Mouse (Mus musculus) left cerebral cortex, postnatal 14 days (tissue): ENCODE results near the gene Clpx. TPM values are rescaled to one million over a fixed set of nuclear protein-coding genes. Genes with fewer than 3 reads are reported as not detected.
"Not testable (repeated sequence)": the region's sequence is repeated elsewhere in the genome, so short reads cannot be mapped to it uniquely, and the experiment has no call there.

Experiments
- DNase-seq, 2 experiments: peaks; one replicate each; pipeline ENCODE4 v3.0.0; 2021 to 2022; ENCODE audit warnings: low spot score in 2 of 2, mixed read lengths in 1 of 2
- intact Hi-C: fragments of 180-260 bp; cut with DNase I; formaldehyde crosslinking; loops from one replicate; pipeline ENCODE4 v1.15.1; 2025
- total RNA-seq, 2 experiments: library from RNA; stranded (reverse); gene quantifications; 2 replicates each; pipeline ENCODE4 v1.2.3; 2021

Gene Clpx
- total RNA-seq, 2 experiments from 2014 or later = 27.3 to 28.3 TPM

- intact Hi-C loops = loop anchor here (2.0 to 5.0 kb wide), 3 partner anchors 56 to 141 kb away; partner anchors contain the start of gene Igdcc3
- DNase-seq = peak; percentile 60 to 62
These were observed 10.8 kb upstream of the Clpx start for GRCm38 (mm10) chr9:65283301-65283700.

DNA sequence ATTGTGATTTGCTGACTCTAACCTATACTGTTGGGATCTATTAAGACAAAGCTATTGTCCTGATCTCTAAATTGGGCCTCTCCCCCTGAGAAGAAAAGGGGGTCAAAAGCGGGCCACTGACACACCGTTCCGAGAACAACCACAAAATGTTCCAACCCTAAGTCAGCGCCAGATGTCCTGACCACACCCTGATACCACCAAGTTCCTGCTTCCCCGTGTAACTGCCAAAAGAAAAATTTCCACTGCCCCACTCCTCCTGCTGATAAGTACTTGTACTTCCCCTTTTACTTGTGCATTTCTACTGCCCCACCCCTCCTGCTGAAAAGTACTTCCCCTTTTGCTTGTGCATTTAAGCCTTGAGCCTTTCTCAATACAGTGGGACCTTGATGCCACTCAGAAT lies 5.8 kb upstream of the Clpx start:
- DNase-seq, intact Hi-C loops: not testable (repeated sequence)

GRCm38 (mm10) chr9:65289988-65290387 lies 4.1 kb upstream of the Clpx start:
- intact Hi-C loops = no loop called here
- DNase-seq = no peak

GRCm38 (mm10) chr9:65292421-65292820 lies 1.6 kb upstream of the Clpx start:
- intact Hi-C loops = no loop called here
- DNase-seq = no peak

- intact Hi-C loops = no loop called here
- no peak for DNase-seq
These were observed 941 bp upstream of the Clpx start for GRCm38 (mm10) chr9:65293119-65293518.

- intact Hi-C loops = no loop called here
- DNase-seq = no peak
These were observed 484 bp upstream of the Clpx start for GRCm38 (mm10) chr9:65293580-65293972.

GRCm38 (mm10) chr9:65294716-65295378 lies 787 bp downstream of the Clpx start:
- DNase-seq = no peak
- intact Hi-C loops = no loop called here

GRCm38 (mm10) chr9:65297056-65297455 lies 3.0 kb downstream of the Clpx start:
- no peak for DNase-seq
- intact Hi-C loops = no loop called here

GRCm38 (mm10) chr9:65298761-65299160 lies 4.7 kb downstream of the Clpx start:
- no peak for DNase-seq
- intact Hi-C loops = no loop called here

- DNase-seq = no peak
- intact Hi-C loops = loop anchor here (10.0 kb wide), 1 partner anchor 245 kb away; no protein-coding TSS in a partner anchor
These were observed 5.6 kb downstream of the Clpx start for GRCm38 (mm10) chr9:65299650-65300049.

- no peak for DNase-seq
- intact Hi-C loops = loop anchor here (10.0 kb wide), 1 partner anchor 248 kb away; no protein-coding TSS in a partner anchor
These were observed 8.4 kb downstream of the Clpx start for GRCm38 (mm10) chr9:65302327-65302983.

DNA sequence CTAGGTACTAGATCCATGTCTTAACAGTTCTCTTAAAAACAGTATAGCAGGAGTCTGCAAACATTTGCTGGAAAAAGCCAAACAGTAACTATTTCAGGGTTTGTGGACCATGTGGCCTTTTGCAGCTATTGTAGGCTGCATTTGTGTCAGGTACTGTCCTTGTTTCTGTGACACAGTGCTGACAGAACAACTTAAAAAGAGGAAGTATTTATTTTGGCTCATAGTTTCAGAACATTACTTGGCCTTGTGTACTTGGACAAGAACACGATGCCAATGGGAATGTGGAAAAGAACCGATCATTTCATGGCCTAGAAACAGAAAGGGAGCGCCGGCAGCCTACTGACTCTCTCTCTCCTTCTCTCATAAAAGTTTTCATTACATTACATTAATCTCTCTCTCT lies 9.5 kb downstream of the Clpx start:
- intact Hi-C loops = loop anchor here (10.0 kb wide), 1 partner anchor 249 kb away; no protein-coding TSS in a partner anchor

GRCm38 (mm10) chr9:65304300-65304699 lies 10.2 kb downstream of the Clpx start:
- DNase-seq = no peak
- intact Hi-C loops = loop anchor here (10.0 kb wide), 1 partner anchor 249 kb away; no protein-coding TSS in a partner anchor

More for the DNA sequence above, 9.5 kb downstream of the Clpx start:
- DNase-seq = no peak

DNA sequence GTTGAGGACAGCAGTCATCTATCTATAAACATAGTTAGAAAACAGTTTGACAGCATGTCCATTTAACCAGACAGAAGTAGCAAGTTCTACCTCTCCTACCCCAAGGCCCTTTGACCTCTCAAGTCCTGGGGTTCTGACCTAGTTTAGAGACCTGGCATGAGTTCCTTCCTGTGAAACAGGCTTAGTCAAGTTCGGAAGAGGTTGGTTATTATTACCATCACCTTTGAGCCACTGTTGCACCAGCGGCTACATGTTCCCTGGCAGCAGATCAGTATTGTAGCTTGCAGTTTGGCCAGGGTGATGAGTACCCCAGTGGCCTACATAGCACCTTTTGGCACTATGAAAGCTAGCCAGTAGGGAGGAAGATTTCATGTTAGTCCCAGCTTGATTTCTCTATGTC lies 12.6 kb downstream of the Clpx start:
- DNase-seq = no peak
- intact Hi-C loops = loop anchor here (10.0 kb wide), 1 partner anchor 252 kb away; no protein-coding TSS in a partner anchor

DNA sequence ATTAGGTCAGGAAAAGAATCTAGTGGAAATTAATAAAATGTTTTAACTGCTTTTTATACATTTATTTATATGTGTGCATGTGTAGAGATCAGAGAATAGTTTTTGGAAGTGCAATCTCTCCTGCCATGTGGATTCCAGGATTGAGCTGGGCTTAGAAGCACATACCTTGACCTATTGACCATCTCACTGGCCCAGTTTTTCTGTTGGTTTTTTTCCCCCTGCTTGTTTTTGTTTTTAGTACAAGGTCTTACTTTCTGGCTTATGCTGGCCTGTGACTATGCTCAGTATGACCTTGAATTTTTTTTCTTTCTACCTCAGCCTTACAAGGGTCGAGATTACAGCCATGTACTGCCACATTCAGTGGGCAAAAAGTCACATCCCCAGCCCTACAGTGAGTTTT lies 14.0 kb downstream of the Clpx start:
- intact Hi-C loops = loop anchor here (10.0 kb wide), 1 partner anchor 253 kb away; no protein-coding TSS in a partner anchor
- DNase-seq = no peak

- intact Hi-C loops = loop anchor here (10.0 kb wide), 2 partner anchors 122 to 238 kb away; partner anchors contain the start of gene Mtfmt
- DNase-seq = no peak
These were observed 18.8 kb downstream of the Clpx start for GRCm38 (mm10) chr9:65312669-65313357.

DNA sequence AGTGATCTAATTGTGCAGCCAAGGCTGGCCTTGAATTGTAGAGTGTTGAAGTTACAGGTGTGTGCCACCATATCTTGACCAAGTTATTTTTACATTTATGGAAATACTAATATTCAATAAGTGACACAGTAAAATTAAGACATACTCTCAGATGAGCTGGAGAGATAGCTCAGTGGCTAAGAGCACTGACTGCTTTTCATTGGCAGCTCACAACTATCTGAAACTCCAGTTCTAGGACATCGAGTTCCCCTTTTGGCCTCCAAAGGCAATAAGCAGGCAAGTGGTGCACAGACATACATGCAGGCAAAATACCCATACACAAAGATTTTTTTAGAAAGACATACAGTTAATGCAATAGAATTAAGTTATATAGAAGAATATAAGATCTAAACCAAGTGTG lies 19.8 kb downstream of the Clpx start:
- no peak for DNase-seq

GRCm38 (mm10) chr9:65322255-65322900 lies 28.3 kb downstream of the Clpx start:
- intact Hi-C loops = no loop called here

More for the DNA sequence above, 19.8 kb downstream of the Clpx start:
- intact Hi-C loops = loop anchor here (10.0 kb wide), 2 partner anchors 121 to 239 kb away; partner anchors contain the start of gene Mtfmt

GRCm38 (mm10) chr9:65325971-65326370 lies 31.9 kb downstream of the Clpx start:
- intact Hi-C loops = no loop called here
- DNase-seq = no peak

More at GRCm38 (mm10) chr9:65322255-65322900, 28.3 kb downstream of the Clpx start:
- no peak for DNase-seq
